Mouse (Mus musculus) c-Kit-positive CD71-positive TER-119-positive erythroid progenitor cells, embryonic 14.5 days (primary cell): ENCODE results near the gene Tm4sf5.
"Not testable (repeated sequence)": the region's sequence is repeated elsewhere in the genome, so short reads cannot be mapped to it uniquely, and the experiment has no call there.

Experiments used
- DNase-seq: peaks from one replicate; pipeline ENCODE4 v3.0.0-alpha.2; 2013; ENCODE audit warnings: low spot score

Gene Tm4sf5

DNA sequence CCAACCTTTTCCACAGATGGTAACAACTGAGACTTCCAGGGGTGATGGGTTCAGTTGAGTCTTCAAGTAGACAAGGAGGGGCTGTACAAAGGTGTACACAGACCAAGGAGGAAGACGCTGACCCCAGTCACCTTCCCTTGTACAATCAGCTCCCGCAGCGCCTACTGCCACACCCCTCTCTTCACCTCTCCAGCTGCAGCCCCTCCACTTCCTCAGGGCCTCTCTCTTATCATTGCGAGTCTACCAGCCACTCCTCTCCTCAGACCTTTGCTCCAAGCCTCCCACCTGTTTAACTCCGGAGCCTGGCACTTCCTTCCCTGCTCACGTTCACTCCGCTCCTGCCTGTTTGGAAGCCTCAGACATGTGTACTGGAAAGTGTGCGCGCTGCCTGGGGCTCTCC is at the start of gene Tm4sf5:
TSS of gene Tm4sf5 (plus strand) at position 275 of the 400 bp plus-strand sequence.
- no peak for DNase-seq

- no peak for DNase-seq
Measured at GRCm38 (mm10) chr11:70458688-70459600, 46.1 kb upstream of the Tm4sf5 start, which contains the start of gene Zmynd15. Gene Zmynd15, plus strand, starts transcription at chr11:70459433.

- no peak for DNase-seq
Measured at GRCm38 (mm10) chr11:70459601-70460101, 45.4 kb upstream of the Tm4sf5 start, which contains the start of gene Cxcl16. Gene Cxcl16, minus strand, starts transcription at chr11:70459984.

DNA sequence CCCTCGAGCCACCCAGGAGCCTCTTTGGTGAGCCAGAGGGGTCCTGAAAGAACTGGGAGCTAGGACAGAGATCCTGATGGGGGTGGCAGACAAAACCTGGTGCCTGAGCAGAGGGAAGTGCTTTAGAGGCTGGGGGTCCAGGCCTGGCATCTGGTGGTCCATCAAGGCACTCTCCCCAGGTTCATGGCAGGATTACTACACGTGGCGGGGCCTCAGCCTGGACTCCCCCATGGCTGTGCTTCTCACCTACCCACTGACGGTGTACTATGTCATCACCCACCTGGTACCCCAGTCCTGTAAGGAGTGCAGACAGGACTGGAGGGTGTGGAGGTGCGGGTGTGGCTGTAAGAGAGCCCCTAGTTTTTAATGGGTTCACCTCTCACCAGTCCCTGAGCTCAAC is 41.1 kb upstream of the Tm4sf5 start:
- no peak for DNase-seq

DNA sequence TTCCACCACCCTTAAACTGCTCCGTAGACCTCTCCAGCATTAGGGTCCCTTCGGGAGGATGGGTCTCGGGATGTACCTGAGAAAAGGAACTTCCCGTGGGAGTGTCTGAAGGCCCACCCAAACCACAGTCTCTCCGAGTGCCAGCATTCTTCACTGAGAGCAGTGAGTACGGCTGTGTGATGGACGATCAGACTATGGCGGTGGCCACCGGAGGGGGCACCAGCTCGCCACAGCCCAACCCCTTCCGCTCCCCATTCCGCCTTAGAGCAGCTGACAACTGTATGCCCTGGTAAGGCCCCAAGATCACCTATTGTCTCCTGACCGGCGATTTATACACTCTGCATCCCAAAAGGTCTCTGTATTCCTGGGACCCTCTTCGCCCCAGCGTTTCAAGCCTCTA is 39.8 kb upstream of the Tm4sf5 start:
- no peak for DNase-seq

DNA sequence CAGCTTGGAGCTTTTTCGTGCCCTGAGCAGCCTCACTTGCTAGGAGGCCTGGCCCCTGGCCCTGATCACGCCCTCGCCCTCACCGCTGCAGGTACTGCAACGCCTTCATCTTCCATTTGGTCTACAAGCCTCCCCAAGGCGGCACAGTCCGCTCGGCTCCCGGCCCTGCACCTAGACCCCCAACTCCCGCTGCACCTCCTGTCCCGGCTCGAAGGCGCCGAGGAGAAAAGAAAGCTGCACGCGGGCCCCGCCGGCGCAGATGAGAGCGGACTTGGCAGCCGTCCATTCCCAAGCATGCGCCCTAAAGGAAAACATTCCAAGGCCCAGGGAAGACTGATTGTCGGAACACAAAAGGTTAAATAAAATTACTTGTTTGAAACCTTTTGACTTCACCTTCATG is 39.2 kb upstream of the Tm4sf5 start:
- DNase-seq = no peak

- DNase-seq = no peak
Measured at GRCm38 (mm10) chr11:70467902-70468619, 37.0 kb upstream of the Tm4sf5 start.

DNA sequence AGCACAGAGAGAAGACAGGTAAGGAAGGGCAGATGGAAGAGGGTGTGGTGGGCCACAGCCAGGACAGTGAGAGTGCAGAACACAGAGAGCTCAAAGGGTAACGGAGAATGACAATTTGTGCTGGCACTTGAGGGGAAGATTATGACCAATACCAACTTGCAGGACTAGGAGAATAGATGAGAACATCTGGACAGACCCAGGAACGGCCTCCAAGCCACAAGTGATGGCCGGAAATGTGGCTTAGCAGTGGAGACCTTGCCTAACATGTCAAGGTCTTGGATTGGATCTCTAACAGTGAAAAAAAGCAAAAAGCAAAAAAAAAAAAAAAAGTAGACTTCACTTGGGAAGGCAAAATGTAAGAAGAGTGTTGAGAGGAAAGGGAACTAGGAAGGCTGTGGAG is 35.3 kb upstream of the Tm4sf5 start:
- no peak for DNase-seq

GRCm38 (mm10) chr11:70472716-70473115 is 32.3 kb upstream of the Tm4sf5 start:
- DNase-seq = no peak

GRCm38 (mm10) chr11:70473291-70473690 is 31.8 kb upstream of the Tm4sf5 start:
- DNase-seq = not testable (repeated sequence)

DNA sequence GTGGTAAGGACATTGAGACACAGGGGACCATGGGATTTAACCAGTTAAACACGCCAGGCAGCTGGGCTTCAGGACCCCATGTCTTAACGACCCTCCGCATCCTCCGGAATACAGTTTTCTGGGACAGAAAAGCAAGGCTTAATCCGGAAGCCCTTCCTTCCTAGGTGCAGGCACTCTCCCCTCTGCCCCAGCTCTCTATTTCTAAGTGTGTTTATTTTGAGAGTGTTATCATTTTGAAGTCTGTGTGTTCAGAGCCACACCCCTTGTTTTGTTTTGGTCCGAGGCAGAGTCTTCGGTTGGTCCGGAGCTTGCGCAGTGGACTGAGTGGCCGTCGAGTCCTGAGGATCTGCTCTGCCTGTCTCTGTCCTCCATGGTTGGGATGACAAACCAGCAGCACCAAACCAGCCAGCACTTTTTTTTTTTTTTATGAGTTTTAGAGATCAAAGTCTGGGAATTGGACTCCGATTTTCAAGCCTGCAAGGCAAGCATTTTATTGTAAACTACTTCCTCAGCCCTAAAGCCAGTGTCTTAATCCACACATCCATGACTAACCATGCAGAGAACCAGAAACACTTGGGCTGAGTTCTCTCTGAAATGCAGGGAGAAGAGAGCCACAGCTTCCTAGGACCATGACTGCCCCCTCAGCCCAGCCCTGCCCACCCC is 30.0 kb upstream of the Tm4sf5 start:
- DNase-seq = no peak

- DNase-seq = no peak
Measured at GRCm38 (mm10) chr11:70485498-70485897, 19.5 kb upstream of the Tm4sf5 start.

DNA sequence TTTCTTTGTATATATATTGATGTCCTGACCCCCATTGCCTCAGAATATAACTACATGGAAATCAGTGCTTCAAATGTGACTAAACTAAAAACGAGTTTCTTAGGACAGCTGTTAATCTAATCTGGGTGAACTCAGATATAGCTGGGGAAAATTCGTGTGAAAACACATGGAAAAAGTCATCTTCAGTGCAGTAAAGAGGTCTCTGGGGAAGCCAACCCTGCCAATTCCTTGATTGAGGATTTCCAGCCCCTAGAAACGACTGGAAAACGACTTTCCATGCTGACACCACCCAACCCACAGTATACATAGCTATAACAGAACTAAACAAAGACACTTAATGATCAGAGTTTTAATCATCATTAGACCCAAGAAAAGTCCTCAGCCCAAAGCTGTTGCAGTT is 17.2 kb upstream of the Tm4sf5 start:
- DNase-seq = no peak

DNA sequence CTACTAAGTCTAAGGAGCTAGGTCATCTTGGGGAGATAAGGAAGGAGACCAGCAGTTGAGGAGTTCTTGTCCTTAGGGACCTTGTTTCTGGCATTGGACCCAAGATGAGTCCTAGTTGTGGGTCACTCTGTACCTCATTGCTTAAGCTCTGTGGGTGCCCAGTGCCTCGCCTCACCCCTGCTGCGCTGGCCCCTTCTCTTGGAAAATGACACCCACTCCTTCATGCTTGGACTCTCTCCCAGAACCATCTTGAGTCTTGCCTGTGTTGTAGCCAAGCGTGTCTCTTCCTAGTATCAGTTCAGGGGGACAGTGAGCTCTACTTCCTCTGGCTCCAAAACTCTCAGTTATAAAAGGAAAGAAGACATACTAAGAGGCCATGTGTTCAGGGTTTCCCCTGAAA is 15.9 kb upstream of the Tm4sf5 start:
- DNase-seq = no peak

DNA sequence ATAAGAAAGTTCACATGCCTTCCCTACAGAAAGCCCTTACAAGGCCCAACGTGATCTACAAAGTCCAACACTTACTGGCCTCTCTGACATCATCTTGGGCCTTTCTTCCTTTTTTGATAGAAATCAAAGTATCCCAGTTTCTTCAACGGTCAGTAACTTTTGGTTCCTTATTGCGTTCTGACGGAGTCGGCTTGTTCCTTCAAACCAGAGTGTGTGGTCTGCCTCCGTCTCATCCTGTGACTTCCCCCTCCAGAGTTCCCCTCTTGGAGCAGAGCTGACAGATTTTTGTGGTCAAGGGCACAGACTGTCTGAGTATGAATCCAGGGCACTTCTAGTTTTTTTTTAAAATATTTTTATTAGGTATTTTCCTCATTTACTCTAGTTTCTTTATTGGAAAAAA is 15.4 kb upstream of the Tm4sf5 start:
- no peak for DNase-seq

- DNase-seq = no peak
Measured at GRCm38 (mm10) chr11:70499566-70500475, 5.2 kb upstream of the Tm4sf5 start.

DNA sequence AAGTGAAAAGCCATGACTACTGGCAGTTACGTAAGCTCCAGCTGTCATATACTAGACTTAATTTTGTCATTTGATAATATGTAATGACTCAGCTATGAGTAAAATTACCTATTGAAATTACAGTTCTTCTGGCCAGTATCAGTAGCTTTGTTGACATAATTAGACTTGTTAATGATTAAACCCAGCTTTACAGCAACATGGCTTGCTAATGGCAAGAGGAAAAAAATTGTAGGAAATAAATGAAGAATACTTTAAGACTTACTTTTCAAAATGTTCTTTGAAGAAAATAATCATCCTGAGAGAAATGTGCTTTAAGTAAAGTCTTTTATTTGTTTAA is 4.6 kb upstream of the Tm4sf5 start:
- no peak for DNase-seq

DNA sequence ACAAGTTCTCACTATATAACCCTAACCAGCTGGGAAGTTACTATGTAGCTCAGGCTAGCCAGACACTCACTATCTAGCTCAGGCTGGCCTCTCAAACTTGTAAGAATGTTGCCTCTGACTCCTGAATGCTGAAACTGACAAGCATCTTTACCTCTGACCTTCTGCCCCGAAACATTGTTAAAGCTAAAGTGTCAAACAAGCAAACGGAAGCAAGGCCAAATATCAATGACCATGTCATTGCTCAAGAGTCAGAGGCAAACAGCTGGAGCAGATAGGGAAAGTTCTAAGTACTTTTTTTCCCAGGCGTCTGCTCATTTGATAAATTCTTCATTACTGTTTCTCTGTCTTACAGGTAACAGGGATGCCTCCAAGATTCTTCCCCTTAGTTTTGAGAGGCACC is 3.0 kb upstream of the Tm4sf5 start:
- no peak for DNase-seq

DNA sequence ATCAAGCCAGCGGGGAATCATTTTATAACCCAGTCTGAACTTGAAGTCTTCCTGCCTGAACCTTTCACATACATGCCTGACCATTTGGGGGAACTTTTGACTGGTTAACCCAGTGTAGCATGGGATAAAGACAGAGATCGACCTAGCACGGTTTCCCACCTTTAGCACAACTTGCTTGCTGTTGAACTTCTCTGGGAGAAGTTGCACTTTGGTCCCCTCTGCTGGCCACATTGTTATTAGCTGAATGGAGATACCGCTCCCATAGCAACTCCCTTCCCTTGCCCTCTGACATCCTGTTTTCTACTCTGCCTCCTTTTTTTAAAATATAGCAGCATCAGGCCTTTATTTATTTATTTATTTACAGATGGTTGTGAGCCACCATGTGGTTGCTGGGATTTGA is 1.3 kb downstream of the Tm4sf5 start:
- DNase-seq = peak; percentile 62

DNA sequence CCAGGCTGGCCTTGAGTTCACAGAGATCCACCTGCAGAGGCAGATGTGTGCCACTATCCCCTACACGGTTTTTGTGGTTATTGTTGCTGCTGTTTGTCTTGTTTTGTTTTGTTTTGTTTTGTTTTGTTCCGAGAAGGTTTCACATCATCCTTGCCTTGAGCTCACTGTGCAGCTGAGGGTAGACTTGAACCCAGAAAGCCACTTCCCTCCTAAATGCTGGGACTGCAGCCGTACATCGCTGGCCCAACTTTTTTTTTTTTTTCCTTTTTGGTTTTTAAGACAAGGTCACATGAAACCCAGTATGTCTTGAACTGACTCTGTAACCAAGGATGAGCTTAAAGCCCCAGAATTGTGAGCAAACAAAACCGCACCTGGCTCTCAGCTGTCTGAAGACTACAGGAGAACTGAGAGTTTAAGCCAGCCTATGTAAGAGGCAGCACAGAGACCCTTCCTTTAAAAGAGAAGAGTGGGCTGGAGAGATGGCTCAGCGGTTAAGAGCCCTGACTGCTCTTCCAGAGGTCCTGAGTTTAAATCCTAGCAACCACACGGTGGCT is 2.0 kb downstream of the Tm4sf5 start:
- DNase-seq = no peak
